In the genomic region with DNA sequence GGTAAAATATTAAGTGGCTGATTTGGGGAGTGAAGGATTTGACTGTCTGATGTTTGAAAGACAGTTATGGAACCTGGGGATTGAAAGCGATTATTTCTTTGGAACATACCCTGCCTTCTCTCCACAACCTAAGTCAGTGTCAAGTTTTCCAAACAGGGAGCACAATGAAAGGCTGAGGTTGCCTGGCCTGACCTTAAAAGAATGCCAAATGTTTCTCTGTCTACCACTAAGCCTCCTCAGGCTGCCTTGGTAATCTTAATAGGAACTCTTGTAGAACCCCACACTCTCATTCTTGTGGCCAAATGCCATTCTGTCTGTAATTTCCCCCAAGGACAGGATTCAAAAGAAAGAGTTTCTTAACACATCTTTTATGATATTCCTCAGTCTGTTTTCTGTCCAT, we compare ENCODE assay signal across 24 mouse cellular contexts. TPM values are rescaled to one million over a fixed set of nuclear protein-coding genes. Genes with fewer than 3 reads are reported as not detected.
DNase-seq lines count a peak whose midpoint lies in the region; ATAC-seq and TF ChIP-seq lines count a peak whose summit lies in the region.
"Had no signal": no experiment of that assay in that cellular context is flagged by ENCODE, and none has a peak within 500 bp of the region (broad histone marks: within the 10 kb centered on the region; RNA-seq: fewer than 3 reads in every experiment).

No protein-coding gene starts in this region.

- peaks cover 12% of the 10 kb centered on the region for H3K4me1 ChIP-seq in forebrain, embryonic 16.5 days (replicated peaks; ENCODE audit: control insufficient read depth, insufficient read depth, low read length)
- H3K4me1 ChIP-seq in forebrain, postnatal 0 days (ENCODE audit: insufficient read depth): no peaks in the 10 kb centered on the region; the same call in 1 of the 2 replicates
- H3K4me1 ChIP-seq in neural tube, embryonic 15.5 days: 0 out of 2 replicates have a peak, but pooled peaks cover 4% of the 10 kb centered on the region
- H3K4me1 ChIP-seq: embryonic facial prominence, embryonic 15.5 days; heart, embryonic 10.5 days had no signal

- H3K36me3 ChIP-seq in forebrain, embryonic 16.5 days (ENCODE audit: control insufficient read depth, insufficient read depth): no peaks in the 10 kb centered on the region
- H3K36me3 ChIP-seq in forebrain, postnatal 0 days (ENCODE audit: insufficient read depth): no peaks in the 10 kb centered on the region
- no peaks in the 10 kb centered on the region for H3K36me3 ChIP-seq in neural tube, embryonic 15.5 days
- H3K36me3 ChIP-seq: embryonic facial prominence, embryonic 15.5 days; heart, embryonic 10.5 days had no signal

- H3K4me2 ChIP-seq in forebrain, embryonic 16.5 days (ENCODE audit: low read length): no peak overlapping the region
- no peak overlapping the region for H3K4me2 ChIP-seq in forebrain, postnatal 0 days (ENCODE audit: low read depth)
- H3K4me2 ChIP-seq in neural tube, embryonic 15.5 days: no peak overlapping the region
- H3K4me2 ChIP-seq: embryonic facial prominence, embryonic 15.5 days; hindbrain, embryonic 14.5 days had no signal

- WGBS in forebrain, embryonic 16.5 days: 65% methylated on average over 1 of the region's 1 CpGs
- 53% methylated on average over 1 of the region's 1 CpGs for WGBS in forebrain, postnatal 0 days
- WGBS in neural tube, embryonic 15.5 days: 86% methylated on average over 1 of the region's 1 CpGs

- ATAC-seq in forebrain, embryonic 16.5 days: peak; percentile 49
- no peak for ATAC-seq in forebrain, postnatal 0 days
- no peak for ATAC-seq in neural tube, embryonic 15.5 days (ENCODE audit: low FRiP score)
- ATAC-seq: inflammation-experienced regulatory T-cells, adult 6 months; intestine, postnatal 0 days had no signal

- no peak overlapping the region for H3K9ac ChIP-seq in forebrain, embryonic 16.5 days (replicated peaks; ENCODE audit: low read depth, low read length)
- H3K9ac ChIP-seq in forebrain, postnatal 0 days: no peak overlapping the region
- no peak overlapping the region for H3K9ac ChIP-seq in neural tube, embryonic 15.5 days (replicated peaks)
- H3K9ac ChIP-seq: embryonic facial prominence, embryonic 15.5 days; hindbrain, embryonic 14.5 days had no signal

- no peak overlapping the region for H3K27ac ChIP-seq in forebrain, embryonic 16.5 days (ENCODE audit: low read length)
- H3K27ac ChIP-seq in forebrain, postnatal 0 days (ENCODE audit: low read depth, low read length): no peak overlapping the region
- H3K27ac ChIP-seq in layer of hippocampus, adult 2 months: 0 out of 2 replicates have a peak overlapping the region, but pooled peaks have one; percentile 12
- 0 out of 2 replicates have a peak overlapping the region, but pooled peaks have one; percentile 6 for H3K27ac ChIP-seq in neural tube, embryonic 15.5 days (replicated peaks)
- H3K27ac ChIP-seq: embryonic facial prominence, embryonic 15.5 days; heart, embryonic 10.5 days; hindbrain, embryonic 14.5 days had no signal

- no peak for TF ChIP-seq CTCF in forebrain, postnatal 0 days (IDR thresholded peaks at IDR 0.05; ENCODE audit: low read depth)
- TF ChIP-seq CTCF in layer of hippocampus, adult 2 months (conservative IDR thresholded peaks at IDR 0.05): no peak

- H3K27me3 ChIP-seq in forebrain, embryonic 16.5 days (replicated peaks; ENCODE audit: control insufficient read depth, insufficient read depth, low read length): no peaks in the 10 kb centered on the region
- no peaks in the 10 kb centered on the region for H3K27me3 ChIP-seq in forebrain, postnatal 0 days (ENCODE audit: insufficient read depth, low read length)
- no peaks in the 10 kb centered on the region for H3K27me3 ChIP-seq in neural tube, embryonic 15.5 days (replicated peaks)
- H3K27me3 ChIP-seq: embryonic facial prominence, embryonic 15.5 days had no signal

- H3K4me3 ChIP-seq in forebrain, embryonic 16.5 days (replicated peaks; ENCODE audit: low read length): no peak overlapping the region
- H3K4me3 ChIP-seq in forebrain, postnatal 0 days (ENCODE audit: low read depth, low read length): no peak overlapping the region
- H3K4me3 ChIP-seq in layer of hippocampus, adult 2 months: no peak overlapping the region
- H3K4me3 ChIP-seq in neural tube, embryonic 15.5 days (replicated peaks): no peak overlapping the region
- H3K4me3 ChIP-seq: embryonic facial prominence, embryonic 15.5 days; erythroblast, embryonic 14.5 days; heart, embryonic 10.5 days had no signal

- no peaks in the 10 kb centered on the region for H3K9me3 ChIP-seq in forebrain, embryonic 16.5 days (ENCODE audit: control insufficient read depth, low read length)
- H3K9me3 ChIP-seq in forebrain, postnatal 0 days (ENCODE audit: low read length): no peaks in the 10 kb centered on the region
- H3K9me3 ChIP-seq in neural tube, embryonic 15.5 days (replicated peaks): no peaks in the 10 kb centered on the region
- H3K9me3 ChIP-seq: embryonic facial prominence, embryonic 15.5 days; heart, embryonic 10.5 days had no signal

- DNase-seq in forebrain, postnatal 0 days: no peak
- DNase-seq in layer of hippocampus, adult 2 months (ENCODE audit: low spot score in 2 of 2): no peak
- DNase-seq in layer of hippocampus, adult 9-10 months (ENCODE audit: low spot score): no peak
- DNase-seq in neural tube, embryonic 10.5 days (ENCODE audit: extremely low spot score, low spot score): no peak
- DNase-seq: adrenal gland, adult 2 months; adrenal gland, postnatal 25 days; embryo, embryonic 11 days; heart, adult 18-20 months; heart, postnatal 10 days; heart, postnatal 4 days had no signal

RNA-seq across cellular contexts. Expression of gene 4921530L21Rik, which starts 3.5 kb away (rescaled TPM):
- not detected in 2 replicates for polyA plus RNA-seq in forebrain, embryonic 16.5 days (2015; fragmentation: Nextera tagmentation; extraction: Ambion mirVana)
- not detected in 2 replicates for total RNA-seq in forebrain, postnatal 0 days (2014; rRNA removed)
- polyA plus RNA-seq in forebrain, postnatal 0 days (2015; fragmentation: Nextera tagmentation; extraction: Ambion mirVana): 0.13 TPM in 1 of 2 replicates, not detected in the other
- total RNA-seq in layer of hippocampus, adult 2 months (2021): not detected
- not detected in 2 replicates for polyA plus RNA-seq in neural tube, embryonic 15.5 days (2015; fragmentation: Nextera tagmentation; extraction: Ambion mirVana)
- total RNA-seq: adrenal gland, adult 2 months; adrenal gland, postnatal 25 days; common myeloid progenitor, adult 5-6 weeks; ES-E14; gastrocnemius, postnatal 10 days; gastrocnemius, postnatal 4 days; heart, adult 18-20 months; heart, postnatal 10 days; heart, postnatal 4 days had no signal
- polyA plus RNA-seq: adrenal gland, adult 2 months; embryonic facial prominence, embryonic 11.5 days; embryonic facial prominence, embryonic 15.5 days; erythroblast, embryonic 14.5 days; heart, embryonic 10.5 days; heart, embryonic 14.5 days; hindbrain, embryonic 14.5 days; inflammation-experienced regulatory T-cells, adult 6 months; intestine, postnatal 0 days had no signal

Comparison
In these comparisons a context has a peak if more than half of its experiments do, and no peak if none do; other contexts are left out.
1. H3K27ac ChIP-seq: peak in layer of hippocampus, adult 2 months (single experiment) and neural tube, embryonic 15.5 days (single experiment); none in forebrain, embryonic 16.5 days (single experiment) and forebrain, postnatal 0 days (single experiment).